Mouse (Mus musculus) adrenal gland, adult 8-10 months (tissue): ENCODE measurements at regions not wholly inside any gene's neighbourhood (a gene's known extent, or its start where the extent isn't known, plus 50 kb on each side); places are given as distances from the start of the nearest gene placed in this dataset.

ENCODE experiments used
- DNase-seq: peaks from one replicate; pipeline ENCODE4 v3.0.0; 2022

DNA sequence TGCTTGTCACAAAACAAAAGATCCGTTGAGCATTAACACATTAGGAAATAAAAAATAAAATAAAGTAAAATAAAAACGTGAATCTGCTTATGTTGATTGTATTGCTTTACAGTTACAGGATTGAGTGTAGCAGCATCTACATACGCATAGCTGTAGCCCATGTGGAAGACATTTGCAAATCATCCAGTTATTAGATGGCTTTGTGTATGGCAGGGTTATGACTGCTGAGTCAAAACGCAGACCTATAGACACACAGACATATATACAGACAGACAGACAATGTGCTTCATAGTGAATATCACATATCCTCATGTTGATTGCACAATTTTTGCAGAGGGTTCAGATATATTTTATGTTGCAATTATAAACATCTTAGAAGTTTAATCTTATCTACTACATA lies 64.5 kb downstream of the Gm11146 start:
- no peak for DNase-seq

DNA sequence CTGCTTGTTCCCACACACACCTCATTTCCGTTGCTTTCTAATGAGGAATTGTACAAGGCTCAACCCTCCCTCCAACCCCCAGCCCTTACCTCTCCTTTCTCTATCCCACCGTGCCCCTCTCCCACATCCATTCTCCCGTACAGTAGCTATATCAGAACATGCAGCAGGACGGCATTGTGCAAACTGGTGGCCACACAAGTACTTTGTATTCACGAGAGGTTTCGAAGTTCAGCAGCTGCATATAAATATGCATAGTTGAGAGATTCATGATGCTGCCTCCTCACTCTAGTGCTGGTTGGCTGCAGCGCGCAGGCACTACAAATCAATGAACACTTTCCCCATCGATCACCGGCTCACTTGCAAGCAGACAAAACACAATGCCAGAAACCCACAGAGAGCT lies 65.1 kb downstream of the Gm11146 start:
- no peak for DNase-seq

DNA sequence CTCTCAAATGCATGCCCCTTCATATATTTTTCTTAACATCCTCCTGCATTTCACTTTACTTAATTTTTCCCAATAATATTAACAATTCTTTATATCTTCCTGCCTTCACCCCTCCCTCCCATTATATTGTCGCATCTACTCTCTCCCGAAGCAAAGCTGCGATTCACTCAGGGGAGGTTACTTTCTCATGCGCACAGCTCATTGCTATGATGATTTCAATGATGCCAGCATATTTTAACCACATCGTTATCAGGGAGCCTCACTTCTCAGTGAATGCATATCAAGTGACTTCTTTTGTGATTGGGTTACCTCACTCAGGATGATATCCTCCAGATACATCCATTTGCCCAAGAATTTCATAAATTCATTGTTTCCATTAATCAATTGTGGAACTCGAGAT lies 65.6 kb downstream of the Gm11146 start:
- DNase-seq = no peak

DNA sequence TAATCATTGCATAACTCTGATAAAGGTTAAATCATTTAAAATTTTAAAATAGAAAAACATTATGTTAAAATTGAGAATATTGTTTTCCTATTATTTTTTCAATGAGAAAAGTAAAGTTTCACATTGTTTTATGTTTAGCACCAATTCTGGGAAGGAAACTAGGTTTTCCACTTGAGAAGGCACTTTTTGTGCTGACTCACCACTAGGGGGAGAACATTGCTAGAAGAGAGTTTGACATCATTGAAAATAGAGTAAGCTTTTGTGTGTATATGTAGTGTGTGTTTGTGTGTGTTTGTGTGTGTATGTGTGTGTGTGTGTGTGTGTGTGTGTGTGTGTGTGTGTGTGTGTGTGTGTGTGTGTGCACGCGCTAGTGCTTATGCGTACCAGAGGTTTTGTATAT lies 66.9 kb downstream of the Gm11146 start:
- DNase-seq = no peak

DNA sequence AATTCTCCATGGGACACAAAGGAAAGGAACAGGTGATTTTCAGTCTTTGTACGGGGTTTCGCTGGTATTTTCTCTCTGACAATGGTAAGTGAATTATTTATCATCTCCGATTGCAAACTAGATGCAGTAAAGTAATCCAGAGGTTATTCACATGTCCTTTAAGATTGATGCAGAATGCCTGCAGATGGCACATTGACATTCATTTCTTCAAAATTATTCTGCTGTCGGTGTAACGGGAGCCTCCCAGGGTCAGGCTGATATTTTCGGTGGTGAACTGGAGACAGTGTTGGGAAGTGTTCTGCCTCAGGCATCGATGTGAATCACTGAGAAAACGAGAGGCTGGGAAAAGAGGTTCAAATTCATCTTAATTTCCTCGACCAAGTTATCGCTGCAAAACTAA lies 70.3 kb downstream of the Gm11146 start:
- no peak for DNase-seq

DNA sequence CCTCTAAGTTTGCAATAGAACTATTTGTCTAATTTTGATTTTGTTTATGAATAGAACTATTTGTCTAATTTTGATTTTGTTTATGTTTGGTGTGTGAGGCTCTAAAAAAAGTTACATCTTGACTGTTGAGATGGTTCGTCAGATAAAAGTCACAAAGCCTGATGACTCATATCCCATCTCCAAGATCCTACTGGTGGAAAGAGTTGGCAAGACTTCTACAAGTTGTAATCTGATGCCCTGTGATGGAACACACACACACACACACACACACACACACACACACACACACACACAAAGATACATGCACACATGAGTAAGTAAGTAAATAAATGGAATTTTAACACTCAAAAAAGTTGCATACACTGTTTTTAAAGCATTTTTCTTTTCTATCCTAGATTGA lies 73.9 kb downstream of the Gm11146 start:
- DNase-seq = no peak

DNA sequence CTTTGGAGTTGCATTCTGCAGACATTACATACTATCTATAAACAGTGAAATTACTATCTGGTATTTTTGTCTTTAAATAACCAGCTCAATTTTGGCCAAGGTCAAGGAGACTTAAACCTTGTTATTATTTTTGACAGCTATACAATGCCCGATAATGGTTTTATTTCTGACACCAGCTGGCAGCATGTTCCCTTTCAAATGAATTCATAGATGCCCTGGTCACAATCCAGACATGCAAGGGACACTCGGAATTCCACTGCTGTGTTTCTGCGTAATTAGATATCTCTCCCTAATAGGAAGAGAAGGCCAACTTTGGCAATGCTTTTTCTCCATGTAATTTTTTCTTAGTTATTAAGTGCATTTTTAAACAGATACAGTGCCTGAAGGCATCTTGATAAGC lies 87.3 kb downstream of the Gm11146 start:
- DNase-seq = no peak

DNA sequence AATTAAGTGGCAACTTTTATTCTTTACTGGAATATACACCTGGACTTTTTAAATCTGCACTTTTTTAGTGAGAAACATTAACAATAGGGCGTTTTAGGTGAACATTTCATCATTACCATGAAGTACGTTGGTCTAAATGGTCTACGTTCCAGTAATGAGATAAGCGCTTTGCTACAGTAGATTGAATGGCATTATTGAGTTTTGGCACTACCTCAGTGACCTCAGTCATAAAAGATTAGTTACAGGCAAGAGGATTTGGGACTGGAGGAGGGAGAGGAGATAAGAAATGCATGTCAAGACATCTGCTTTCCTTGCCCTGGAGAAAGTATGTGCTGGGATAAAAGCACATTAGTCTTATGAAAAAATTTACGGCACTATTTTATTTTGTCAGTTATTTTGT lies 98.3 kb downstream of the Gm11146 start:
- DNase-seq = no peak

DNA sequence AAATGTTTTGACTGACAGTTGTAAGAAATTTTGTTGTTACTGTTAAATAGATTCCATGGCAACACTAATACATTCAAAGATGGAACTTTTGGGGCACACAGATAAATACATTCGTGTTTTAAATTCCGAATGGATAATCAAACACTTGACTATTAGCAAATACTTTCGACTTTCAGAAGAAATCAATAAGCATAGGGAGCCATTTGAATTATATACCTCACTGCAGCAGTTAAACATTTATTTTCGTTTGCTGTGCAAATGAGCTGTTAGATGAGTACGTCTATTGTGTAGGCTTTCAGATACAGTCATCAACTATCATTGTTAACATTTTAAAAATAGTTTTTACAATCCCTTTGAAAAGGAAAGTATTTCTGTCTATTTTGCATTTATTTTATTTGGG lies 99.0 kb downstream of the Gm11146 start:
- no peak for DNase-seq

DNA sequence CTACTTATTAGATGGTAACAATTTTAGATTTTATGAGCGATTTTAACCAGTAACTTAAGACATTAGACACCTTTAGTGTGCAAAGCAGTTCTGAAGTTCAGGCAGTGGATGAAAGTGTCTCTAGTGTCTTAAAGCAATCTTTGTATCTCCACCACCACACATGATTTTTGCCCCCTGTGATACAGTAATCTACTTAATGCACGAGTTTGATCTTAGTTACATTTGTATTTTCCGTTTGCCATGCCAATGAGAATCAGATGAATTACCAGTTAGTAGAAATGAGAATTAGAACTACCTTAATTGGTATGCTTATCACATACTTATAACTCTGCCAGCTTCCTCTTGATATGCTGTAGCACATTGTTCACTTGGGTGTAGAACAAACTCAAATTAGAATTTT lies 99.9 kb downstream of the Gm11146 start:
- no peak for DNase-seq

DNA sequence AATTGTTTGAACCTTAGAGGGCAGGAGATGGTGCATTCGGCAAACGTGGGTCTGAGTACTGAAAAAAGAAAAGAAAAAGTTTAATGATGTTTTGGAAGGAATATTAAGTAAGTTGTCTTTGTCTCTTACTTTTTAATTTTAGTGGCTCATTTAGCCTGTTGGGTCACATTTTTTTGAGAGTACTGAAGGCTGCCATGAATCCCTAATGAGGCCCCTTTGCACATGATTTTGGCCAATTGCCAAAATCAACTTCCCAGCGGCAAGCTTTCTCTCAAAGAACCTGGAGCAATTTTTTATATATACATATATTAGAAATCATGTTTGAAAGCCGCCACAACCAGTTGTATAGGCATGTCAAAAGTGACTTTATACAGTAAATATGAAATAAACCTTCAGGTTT lies 100.9 kb downstream of the Gm11146 start:
- no peak for DNase-seq

DNA sequence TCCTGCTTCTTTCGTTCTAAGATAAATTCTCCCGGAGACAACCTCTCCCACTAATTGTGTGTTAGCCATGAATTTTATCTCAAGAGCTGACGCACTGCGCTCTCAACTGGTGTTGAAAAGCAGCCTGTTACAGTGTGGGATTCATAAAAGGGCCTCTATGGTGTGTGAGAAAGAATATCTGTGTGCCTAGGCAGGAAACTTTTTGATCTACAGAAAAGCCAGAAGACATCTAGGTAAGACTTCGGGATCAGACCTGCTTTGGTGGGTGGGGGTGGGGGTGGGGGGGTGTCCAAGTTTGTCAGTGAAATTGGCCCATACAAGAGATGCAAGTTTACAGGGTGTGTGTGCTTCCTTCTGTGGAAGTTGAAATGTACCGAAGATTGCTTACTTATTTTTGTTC lies 101.5 kb downstream of the Gm11146 start:
- no peak for DNase-seq

DNA sequence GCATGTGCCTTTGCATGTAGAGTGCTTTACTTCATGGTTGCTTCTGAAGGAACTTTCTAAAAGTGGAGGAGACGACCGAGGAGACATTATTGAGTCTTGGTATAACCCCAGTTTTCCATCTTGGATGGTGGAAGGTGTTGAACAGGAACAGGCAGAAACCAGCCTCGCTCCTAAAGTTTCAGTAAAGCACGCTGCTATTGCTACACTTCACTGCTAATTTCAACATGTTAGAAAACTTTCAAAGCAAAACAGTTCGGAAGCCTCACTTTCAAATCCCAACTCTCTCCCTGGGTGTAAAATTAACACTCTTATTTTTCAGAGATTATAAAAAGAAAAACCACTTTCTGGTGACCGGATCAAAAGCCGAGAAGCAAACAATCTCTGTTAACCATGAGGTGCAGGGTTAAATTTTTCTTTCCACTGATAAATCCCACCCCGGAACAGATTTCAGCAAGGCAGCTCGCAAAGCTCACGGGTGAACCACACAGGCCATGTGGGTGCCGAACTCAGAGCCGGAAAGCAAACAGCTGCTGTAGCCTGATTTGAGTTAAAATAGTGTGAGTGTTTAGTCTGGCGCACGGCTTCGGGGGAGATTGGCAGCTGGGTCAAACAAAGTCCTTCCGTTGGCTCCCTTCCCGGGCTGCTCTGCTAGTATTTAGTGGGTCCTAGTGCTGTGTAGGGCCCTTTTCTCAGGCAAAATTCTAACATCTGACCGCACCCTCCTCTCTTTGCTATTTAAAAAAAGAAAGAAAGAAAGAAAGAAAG lies 102.2 kb downstream of the Gm11146 start:
- peak; percentile 68 for DNase-seq

DNA sequence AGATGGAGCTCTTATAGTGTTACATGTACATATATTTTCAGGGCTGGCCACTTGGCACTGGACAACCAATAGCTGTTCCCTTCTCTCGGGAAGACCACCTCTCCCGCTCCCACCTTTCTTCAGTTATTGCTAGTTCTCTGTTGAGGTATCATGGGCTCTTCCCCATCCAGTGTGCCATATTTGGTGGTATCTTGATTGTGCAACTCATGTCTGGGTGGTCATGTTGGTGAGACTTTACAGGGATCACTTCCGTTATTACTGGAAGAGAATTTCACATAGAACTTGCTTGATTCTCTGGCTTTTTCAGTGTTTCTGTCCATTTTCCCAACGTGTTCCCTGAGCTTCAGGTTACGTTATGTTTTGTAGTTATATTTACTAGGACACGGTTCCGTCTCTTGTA lies 106.6 kb downstream of the Gm11146 start:
- DNase-seq = no peak

DNA sequence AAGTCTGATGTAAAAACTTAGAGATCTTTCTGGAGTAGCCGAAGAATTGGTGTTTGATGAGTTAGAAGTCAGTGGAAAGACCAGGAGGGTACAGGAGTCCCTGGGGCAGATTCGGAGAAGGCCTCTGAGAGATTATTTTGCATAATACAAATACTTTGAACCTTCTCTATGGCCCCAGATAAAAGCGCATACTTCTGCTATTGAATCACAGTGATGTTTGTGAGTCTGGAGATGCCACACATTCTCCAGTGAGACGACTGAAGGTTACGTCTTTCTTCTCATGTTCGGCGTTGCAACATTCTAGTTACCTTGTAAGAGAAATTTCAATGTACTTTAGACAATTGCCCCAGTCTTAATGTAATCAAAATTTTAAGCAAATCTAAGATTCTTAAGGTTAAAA lies 107.9 kb downstream of the Gm11146 start:
- no peak for DNase-seq

DNA sequence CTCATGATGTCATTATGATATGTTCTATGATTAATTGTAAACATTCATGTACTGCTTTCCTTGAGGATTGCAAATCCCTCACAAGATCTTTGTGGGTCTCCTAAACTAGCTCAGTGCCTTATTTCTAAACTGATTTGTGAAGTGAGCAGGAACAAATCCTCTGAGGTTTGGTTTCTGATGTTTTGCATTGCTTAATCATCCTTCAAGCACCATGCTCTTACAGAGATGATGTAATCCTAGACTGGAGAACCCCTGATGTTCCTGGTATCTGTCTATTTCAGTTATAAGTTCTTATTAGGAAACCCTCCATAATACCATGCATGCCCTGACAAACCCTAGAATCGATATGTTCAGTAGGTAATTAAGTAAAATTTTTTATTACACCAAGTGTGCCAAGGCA lies 113.7 kb downstream of the Gm11146 start:
- no peak for DNase-seq

DNA sequence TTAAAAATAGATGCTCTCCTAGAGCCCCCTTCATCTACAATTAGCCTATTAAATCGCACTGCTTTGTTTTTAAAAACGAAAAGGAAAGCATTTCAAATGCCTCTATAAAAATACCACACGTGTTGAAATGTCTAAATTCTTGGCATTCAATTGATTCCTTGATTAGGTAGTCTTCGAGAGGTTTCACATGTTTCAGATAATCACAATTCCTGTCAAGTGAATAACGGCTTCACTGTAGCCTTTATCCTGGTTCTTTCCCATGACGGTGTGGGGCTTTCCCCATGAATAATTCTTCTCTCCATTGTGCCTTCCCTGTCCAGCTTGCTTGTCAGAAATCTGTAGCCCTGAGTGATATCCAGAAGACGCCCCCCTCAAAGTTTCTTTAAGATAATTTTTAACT lies 122.1 kb downstream of the Gm11146 start:
- no peak for DNase-seq

DNA sequence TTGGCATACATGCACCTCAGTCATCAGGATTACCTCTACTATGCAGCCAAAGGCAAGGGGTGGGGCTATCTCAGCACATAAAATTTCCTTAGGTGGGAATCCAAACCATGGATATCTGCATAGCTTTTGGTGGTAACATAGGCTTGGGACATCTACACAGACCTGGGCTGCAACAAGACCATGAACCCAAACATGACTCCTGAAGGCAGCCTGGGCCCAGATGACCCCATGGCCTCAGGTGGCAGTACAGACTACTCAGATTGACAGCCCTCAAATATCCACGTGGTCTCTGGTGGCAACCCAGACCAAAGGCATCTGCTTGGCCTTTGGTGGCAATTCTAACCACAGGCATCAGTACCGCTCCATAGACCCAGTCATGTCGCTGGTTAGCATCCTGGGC lies 130.0 kb downstream of the Gm11146 start:
- no peak for DNase-seq

DNA sequence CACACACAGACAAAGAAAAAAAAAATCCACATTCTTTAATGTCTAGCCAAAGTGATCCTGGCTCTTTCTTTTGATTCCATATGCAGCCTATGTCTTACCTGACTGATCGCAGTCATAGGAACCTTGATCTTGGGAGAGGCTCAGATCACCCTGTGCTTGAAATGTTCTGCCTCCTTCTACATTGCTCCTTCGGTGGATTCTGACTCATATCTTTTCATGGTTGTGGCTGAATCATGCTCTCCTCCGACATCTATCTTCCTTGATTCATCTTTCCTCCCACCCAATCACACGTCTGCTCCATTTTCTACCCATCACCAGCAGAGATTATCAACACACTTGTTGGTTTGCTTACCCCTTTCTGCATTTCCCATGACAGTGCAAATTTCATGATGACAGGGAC lies 132.0 kb downstream of the Gm11146 start:
- no peak for DNase-seq

DNA sequence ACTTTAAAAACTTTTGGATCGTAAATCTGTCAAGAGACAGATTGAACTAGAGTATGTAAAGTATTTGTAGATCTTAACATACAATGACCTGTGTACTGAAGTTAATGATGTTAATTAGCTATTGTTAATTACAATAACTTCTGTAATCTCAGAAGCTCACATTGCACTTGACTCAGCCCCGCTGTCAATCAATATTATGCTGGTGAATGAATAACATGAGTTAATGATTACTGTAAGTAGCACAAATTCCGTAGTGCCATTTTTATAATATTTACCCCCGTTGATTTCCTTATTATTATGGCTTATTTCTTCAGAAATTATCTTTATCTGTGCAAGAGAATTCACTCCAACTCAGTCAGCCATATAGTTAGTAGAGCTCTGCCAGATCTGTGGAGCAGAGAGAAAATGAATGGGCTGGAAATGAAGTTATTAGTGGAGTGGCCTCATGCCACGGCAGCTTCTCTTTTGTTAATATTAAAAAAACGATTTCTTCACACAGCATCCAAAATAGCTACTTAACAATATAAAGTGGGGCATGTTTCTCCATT lies 132.5 kb downstream of the Gm11146 start:
- DNase-seq = no peak

DNA sequence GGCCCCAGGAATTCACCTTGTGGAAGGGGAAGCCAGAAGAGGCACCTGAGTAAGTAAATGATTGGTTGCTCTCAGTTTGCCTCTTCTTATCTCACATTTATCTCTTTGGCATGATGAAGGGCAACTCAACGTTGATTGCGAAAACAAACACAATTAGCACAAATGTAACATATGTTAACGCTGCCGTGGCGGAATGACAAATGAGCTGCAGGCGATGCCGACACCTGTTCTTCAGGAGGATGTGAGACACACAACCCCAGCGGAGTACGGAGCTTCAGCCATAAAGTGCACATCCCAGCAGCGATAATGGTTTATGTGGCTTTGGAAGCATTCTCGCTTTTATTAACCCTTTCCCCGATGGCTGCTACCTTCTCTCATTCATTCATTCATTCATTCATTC lies 134.7 kb downstream of the Gm11146 start:
- DNase-seq = no peak

DNA sequence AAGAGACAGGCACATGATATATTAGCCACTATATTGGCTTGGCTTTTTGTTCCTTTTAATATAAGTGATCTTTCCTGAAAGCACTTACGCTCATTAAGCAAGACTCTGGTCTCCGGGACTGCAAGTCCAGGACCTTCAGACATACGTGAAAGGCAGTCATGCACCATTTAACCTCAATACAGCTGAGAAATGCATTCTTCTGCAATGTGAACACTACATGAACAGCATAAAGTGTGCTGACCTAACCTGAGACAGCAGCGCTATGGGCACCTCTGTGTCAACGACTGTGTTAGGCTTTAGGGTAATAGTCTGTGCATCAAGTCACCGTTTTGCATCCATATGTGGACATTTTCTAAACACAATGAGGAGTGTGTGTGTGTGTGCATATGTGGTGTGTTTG lies 137.3 kb downstream of the Gm11146 start:
- DNase-seq = no peak

DNA sequence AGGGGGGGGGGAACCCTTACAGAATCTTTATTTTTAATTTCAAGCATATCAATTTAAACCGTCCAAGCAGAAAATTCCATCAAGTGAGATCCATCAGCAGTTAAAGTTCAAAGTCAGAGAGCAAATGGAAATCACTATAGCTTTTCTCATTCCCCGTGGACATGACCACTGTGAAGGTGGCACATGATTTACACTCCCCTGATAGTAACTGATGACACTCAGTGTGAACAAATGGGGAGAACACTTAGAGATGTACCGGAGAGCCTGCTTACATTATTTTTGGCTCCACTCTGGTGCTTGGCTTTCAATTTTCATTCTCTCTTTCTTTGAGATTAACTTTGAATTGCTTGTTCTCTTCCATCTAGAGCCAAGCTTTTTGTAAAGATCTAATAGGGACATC lies 140.0 kb downstream of the Gm11146 start:
- DNase-seq = no peak

DNA sequence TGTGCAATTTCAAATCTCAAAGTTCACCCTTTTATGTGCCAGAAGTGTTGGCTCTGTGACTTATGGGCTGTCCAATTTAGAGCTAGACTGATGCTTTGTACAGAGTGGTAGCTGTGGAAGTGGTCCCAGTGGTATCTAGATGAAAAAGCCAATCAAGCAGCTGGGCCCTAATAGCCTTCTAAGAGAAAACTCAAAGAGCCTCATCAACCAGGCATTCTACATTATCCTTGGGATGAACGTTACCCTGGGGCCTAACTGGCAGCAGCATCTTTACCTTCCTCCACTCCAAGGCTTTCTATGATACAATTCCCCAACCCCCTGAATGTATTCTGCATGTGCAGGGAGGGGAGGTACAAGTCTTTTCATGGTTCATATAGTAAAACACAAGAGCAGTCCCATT lies 140.4 kb downstream of the Gm11146 start:
- no peak for DNase-seq

DNA sequence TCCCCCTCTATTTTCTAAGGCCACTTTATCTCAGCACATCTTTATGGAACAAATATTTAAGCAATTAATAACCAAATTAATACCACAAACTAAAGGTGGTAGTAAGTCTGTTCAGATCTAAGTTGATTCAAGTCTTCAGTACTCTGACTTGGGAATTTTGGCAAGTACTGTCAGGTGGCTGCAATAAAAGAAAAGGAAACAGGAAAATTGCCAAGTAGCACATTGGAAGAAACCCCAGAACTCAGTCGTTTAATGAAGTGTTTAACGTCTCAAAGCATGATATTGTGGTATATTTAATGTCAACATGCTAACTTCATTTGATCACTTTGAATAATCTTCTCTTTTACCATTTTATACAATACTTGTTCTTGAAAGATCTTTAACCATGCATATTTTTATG lies 142.2 kb downstream of the Gm11146 start:
- no peak for DNase-seq
